Mouse (Mus musculus): Measurements from ENCODE around the gene Dph6. TPM values are rescaled to one million over a fixed set of nuclear protein-coding genes. Genes with fewer than 3 reads are reported as not detected.

Gene Dph6
- total and polyA plus RNA-seq, 2 experiments from 2014 or later, result 8.9 to 13.6 TPM

GRCm38 (mm10) chr2:114543000-114543622 lies 111.7 kb downstream of the Dph6 start:
- no peak overlapping the region for H3K4me3 ChIP-seq (ENCODE audit: low read length)
- WGBS, result 86% methylated on average over 2 of the region's 2 CpGs
- H3K27me3 ChIP-seq (ENCODE audit: insufficient read depth, low read length), result no peaks in the 10 kb centered on the region
- no peak overlapping the region for H3K27ac ChIP-seq
- no peak for DNase-seq (ENCODE audit: low spot score)
- H3K9ac ChIP-seq (replicated peaks; ENCODE audit: low read length), result no peak overlapping the region
- no peak for ATAC-seq
- no peaks in the 10 kb centered on the region for H3K4me1 ChIP-seq (ENCODE audit: insufficient read depth, low read length)
- no peaks in the 10 kb centered on the region for H3K9me3 ChIP-seq (ENCODE audit: low read length)
- H3K36me3 ChIP-seq (ENCODE audit: insufficient read depth, low read length), result no peaks in the 10 kb centered on the region
- no peak for TF ChIP-seq CTCF (IDR thresholded peaks at IDR 0.05; ENCODE audit: low read depth)
- no peak overlapping the region for H3K4me2 ChIP-seq (ENCODE audit: low read depth, low read length)

- Histone ChIP-seq H3K4me2 (ENCODE audit: low read depth, low read length) (no peak overlapping the region), H3K36me3 (ENCODE audit: insufficient read depth, low read length) (no peaks in the 10 kb centered on the region), H3K9ac (replicated peaks; ENCODE audit: low read length) (no peak overlapping the region), H3K27me3 (ENCODE audit: insufficient read depth, low read length) (no peaks in the 10 kb centered on the region), H3K27ac (no peak overlapping the region), H3K9me3 (ENCODE audit: low read length) (no peaks in the 10 kb centered on the region), H3K4me3 (ENCODE audit: low read length) (no peak overlapping the region), H3K4me1 (ENCODE audit: insufficient read depth, low read length) (no peaks in the 10 kb centered on the region)
- TF ChIP-seq CTCF (IDR thresholded peaks at IDR 0.05; ENCODE audit: low read depth), result no peak
- no peak for DNase-seq (ENCODE audit: low spot score)
- ATAC-seq, result no peak
- whole genome bisulfite sequencing, result 30% methylated on average over 2 of the region's 2 CpGs
Measured at GRCm38 (mm10) chr2:114542325-114542724, 112.4 kb downstream of the Dph6 start.

- Histone ChIP-seq H3K9ac (replicated peaks; ENCODE audit: low read length) (no peak overlapping the region), H3K27me3 (ENCODE audit: insufficient read depth, low read length) (no peaks in the 10 kb centered on the region), H3K36me3 (ENCODE audit: insufficient read depth, low read length) (no peaks in the 10 kb centered on the region), H3K4me1 (ENCODE audit: insufficient read depth, low read length) (no peaks in the 10 kb centered on the region), H3K27ac (no peak overlapping the region), H3K4me2 (ENCODE audit: low read depth, low read length) (no peak overlapping the region), H3K4me3 (ENCODE audit: low read length) (no peak overlapping the region), H3K9me3 (ENCODE audit: low read length) (no peaks in the 10 kb centered on the region)
- no peak for DNase-seq (ENCODE audit: low spot score)
- TF ChIP-seq CTCF (IDR thresholded peaks at IDR 0.05; ENCODE audit: low read depth), result no peak
- 82% methylated on average over 6 of the region's 6 CpGs for WGBS
- no peak for ATAC-seq
Measured at GRCm38 (mm10) chr2:114540416-114540815, 114.3 kb downstream of the Dph6 start.

- ATAC-seq (no peak), DNase-seq (ENCODE audit: low spot score) (no peak)
- no peak overlapping the region for H3K9ac ChIP-seq (replicated peaks; ENCODE audit: low read length)
- no peak overlapping the region for H3K4me2 ChIP-seq (ENCODE audit: low read depth, low read length)
- no peaks in the 10 kb centered on the region for H3K9me3 ChIP-seq (ENCODE audit: low read length)
- no peaks in the 10 kb centered on the region for H3K4me1 ChIP-seq (ENCODE audit: insufficient read depth, low read length)
- H3K27ac ChIP-seq, result no peak overlapping the region
- no peak overlapping the region for H3K4me3 ChIP-seq (ENCODE audit: low read length)
- H3K36me3 ChIP-seq (ENCODE audit: insufficient read depth, low read length), result no peaks in the 10 kb centered on the region
- TF ChIP-seq CTCF (IDR thresholded peaks at IDR 0.05; ENCODE audit: low read depth), result no peak
- no peaks in the 10 kb centered on the region for H3K27me3 ChIP-seq (ENCODE audit: insufficient read depth, low read length)
- WGBS, result 63% methylated on average over 1 of the region's 1 CpGs
Measured at GRCm38 (mm10) chr2:114536032-114536431, 118.7 kb downstream of the Dph6 start.

GRCm38 (mm10) chr2:114531010-114531756 lies 123.6 kb downstream of the Dph6 start:
- H3K4me1 ChIP-seq (ENCODE audit: insufficient read depth, low read length), result no peaks in the 10 kb centered on the region
- no peak overlapping the region for H3K4me3 ChIP-seq (ENCODE audit: low read length)
- H3K36me3 ChIP-seq (ENCODE audit: insufficient read depth, low read length), result no peaks in the 10 kb centered on the region
- no peaks in the 10 kb centered on the region for H3K27me3 ChIP-seq (ENCODE audit: insufficient read depth, low read length)
- no peak overlapping the region for H3K4me2 ChIP-seq (ENCODE audit: low read depth, low read length)
- WGBS, result 83% methylated on average over 5 of the region's 5 CpGs
- no peak for TF ChIP-seq CTCF (IDR thresholded peaks at IDR 0.05; ENCODE audit: low read depth)
- no peak overlapping the region for H3K27ac ChIP-seq
- DNase-seq (ENCODE audit: low spot score), result no peak
- no peaks in the 10 kb centered on the region for H3K9me3 ChIP-seq (ENCODE audit: low read length)
- H3K9ac ChIP-seq (replicated peaks; ENCODE audit: low read length), result no peak overlapping the region
- no peak for ATAC-seq

GRCm38 (mm10) chr2:114520414-114520813 lies 134.3 kb downstream of the Dph6 start:
- no peaks in the 10 kb centered on the region; the same call in 1 of the 2 replicates for H3K36me3 ChIP-seq (ENCODE audit: insufficient read depth, low read length)
- TF ChIP-seq CTCF (IDR thresholded peaks at IDR 0.05; ENCODE audit: low read depth), result no peak
- no peak overlapping the region for H3K4me3 ChIP-seq (ENCODE audit: low read length)
- no peaks in the 10 kb centered on the region for H3K27me3 ChIP-seq (ENCODE audit: insufficient read depth, low read length)
- no peaks in the 10 kb centered on the region for H3K9me3 ChIP-seq (ENCODE audit: low read length)
- WGBS, result 70% methylated on average over 5 of the region's 5 CpGs
- DNase-seq (ENCODE audit: low spot score), result peak; percentile 9
- no peak for ATAC-seq
- H3K4me2 ChIP-seq (ENCODE audit: low read depth, low read length), result no peak overlapping the region
- no peak overlapping the region for H3K9ac ChIP-seq (replicated peaks; ENCODE audit: low read length)
- no peak overlapping the region for H3K27ac ChIP-seq
- H3K4me1 ChIP-seq (ENCODE audit: insufficient read depth, low read length), result no peaks in the 10 kb centered on the region

GRCm38 (mm10) chr2:114519907-114520306 lies 134.9 kb downstream of the Dph6 start:
- no peaks in the 10 kb centered on the region for H3K27me3 ChIP-seq (ENCODE audit: insufficient read depth, low read length)
- DNase-seq (ENCODE audit: low spot score), result no peak
- no peak overlapping the region for H3K27ac ChIP-seq
- WGBS, result 69% methylated on average over 3 of the region's 3 CpGs
- H3K9me3 ChIP-seq (ENCODE audit: low read length), result no peaks in the 10 kb centered on the region
- H3K4me3 ChIP-seq (ENCODE audit: low read length), result no peak overlapping the region
- no peaks in the 10 kb centered on the region; the same call in 1 of the 2 replicates for H3K36me3 ChIP-seq (ENCODE audit: insufficient read depth, low read length)
- H3K4me2 ChIP-seq (ENCODE audit: low read depth, low read length), result no peak overlapping the region
- H3K4me1 ChIP-seq (ENCODE audit: insufficient read depth, low read length), result no peaks in the 10 kb centered on the region
- no peak for ATAC-seq
- no peak for TF ChIP-seq CTCF (IDR thresholded peaks at IDR 0.05; ENCODE audit: low read depth)
- no peak overlapping the region for H3K9ac ChIP-seq (replicated peaks; ENCODE audit: low read length)
